In the genomic region with DNA sequence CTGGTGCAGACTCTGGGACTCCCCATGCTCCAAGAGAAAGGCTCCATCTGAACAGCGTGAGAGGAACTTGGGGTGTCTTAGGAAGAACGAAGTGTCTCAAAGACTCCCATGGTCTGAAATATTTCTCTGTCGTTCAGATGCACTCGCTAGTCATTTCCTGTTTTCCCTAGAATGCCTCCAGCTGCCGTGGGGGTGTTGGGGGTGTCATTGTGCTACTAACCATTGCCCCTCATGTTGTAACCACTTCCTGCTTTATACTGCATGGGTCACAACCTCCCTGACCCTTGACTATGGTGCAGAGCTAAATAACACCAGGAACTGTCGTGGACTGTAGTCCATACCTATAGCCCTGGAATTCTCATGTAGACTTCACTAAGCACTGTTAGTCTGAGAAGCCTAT, we compare ENCODE assay signal across 20 mouse cellular contexts.
A peak's percentile ranks its signal among the peaks of the same experiment; 100 is the strongest.
DNase-seq lines count a peak whose midpoint lies in the region; ATAC-seq and TF ChIP-seq lines count a peak whose summit lies in the region.
"Had no signal": no experiment of that assay in that cellular context is flagged by ENCODE, and none has a peak within 500 bp of the region (broad histone marks: within the 10 kb centered on the region; RNA-seq: fewer than 3 reads in every experiment).

No protein-coding gene starts in this region.

- ATAC-seq in kidney, embryonic 15.5 days (replicated peaks; ENCODE audit: low FRiP score), result no peak
- no peak for ATAC-seq in activated CD4-positive, CD25-positive, alpha-beta regulatory T cell, adult 4 months
- ATAC-seq: hindbrain, embryonic 16.5 days; intestine, postnatal 0 days; midbrain, embryonic 15.5 days had no signal

- WGBS in kidney, adult 2 months, result 56% methylated on average over 6 of the region's 6 CpGs
- WGBS in kidney, embryonic 15.5 days, result 41% methylated on average over 6 of the region's 6 CpGs
- WGBS in thymus, adult 2 months, result 17% methylated on average over 6 of the region's 6 CpGs

- no peak for TF ChIP-seq POLR2A in kidney, adult 2 months (IDR thresholded peaks at IDR 0.05; ENCODE audit: low read depth, low read length)
- TF ChIP-seq POLR2A in thymus, adult 2 months (IDR thresholded peaks at IDR 0.05; ENCODE audit: control insufficient read depth, extremely low read depth, insufficient read depth, low read length, poor library complexity), result no peak

- H3K9ac ChIP-seq in kidney, embryonic 15.5 days, result no peak overlapping the region
- H3K9ac ChIP-seq: embryonic facial prominence, embryonic 12.5 days; heart, embryonic 12.5 days; limb, embryonic 12.5 days; lung, embryonic 14.5 days; midbrain, embryonic 15.5 days had no signal

- H3K4me3 ChIP-seq in kidney, adult 2 months (ENCODE audit: insufficient read depth, low read depth, low read length), result no peak overlapping the region
- no peak overlapping the region for H3K4me3 ChIP-seq in kidney, embryonic 15.5 days (replicated peaks)
- no peak overlapping the region for H3K4me3 ChIP-seq in thymus, adult 2 months (ENCODE audit: control insufficient read depth, insufficient read depth, low read length)
- H3K4me3 ChIP-seq: embryonic facial prominence, embryonic 12.5 days; heart, embryonic 12.5 days; left cerebral cortex, adult 2 months; limb, embryonic 12.5 days; midbrain, embryonic 15.5 days had no signal

- no peaks in the 10 kb centered on the region for H3K36me3 ChIP-seq in kidney, adult 2 months (ENCODE audit: control insufficient read depth, insufficient read depth, low read length)
- H3K36me3 ChIP-seq in kidney, embryonic 15.5 days, result no peaks in the 10 kb centered on the region
- H3K36me3 ChIP-seq in thymus, adult 2 months (ENCODE audit: control insufficient read depth, insufficient read depth, low read length), result no peaks in the 10 kb centered on the region
- H3K36me3 ChIP-seq: embryonic facial prominence, embryonic 12.5 days; heart, embryonic 12.5 days; limb, embryonic 12.5 days; midbrain, embryonic 15.5 days had no signal

- no peak overlapping the region for H3K27ac ChIP-seq in kidney, adult 2 months (ENCODE audit: insufficient read depth, low read depth, low read length)
- no peak overlapping the region for H3K27ac ChIP-seq in kidney, embryonic 15.5 days
- H3K27ac ChIP-seq in thymus, adult 2 months (ENCODE audit: control insufficient read depth, insufficient read depth, low read length), result no peak overlapping the region
- H3K27ac ChIP-seq: embryonic facial prominence, embryonic 12.5 days; left cerebral cortex, adult 2 months; limb, embryonic 12.5 days; macrophage; midbrain, embryonic 15.5 days had no signal

- no peak for TF ChIP-seq CTCF in kidney, adult 2 months (conservative IDR thresholded peaks at IDR 0.05; ENCODE audit: insufficient read depth, insufficient read length, low read depth, low read length)
- TF ChIP-seq CTCF in thymus, adult 2 months (IDR thresholded peaks at IDR 0.05; ENCODE audit: borderline replicate concordance, control insufficient read depth, extremely low read depth, insufficient read depth, low read length, poor library complexity), result no peak

- H3K4me2 ChIP-seq in kidney, embryonic 15.5 days, result no peak overlapping the region
- H3K4me2 ChIP-seq: embryonic facial prominence, embryonic 12.5 days; heart, embryonic 12.5 days; limb, embryonic 12.5 days; lung, embryonic 14.5 days; midbrain, embryonic 15.5 days had no signal

- H3K27me3 ChIP-seq in kidney, adult 2 months (replicated peaks; ENCODE audit: control insufficient read depth, insufficient read depth, low read length), result no peaks in the 10 kb centered on the region
- no peaks in the 10 kb centered on the region for H3K27me3 ChIP-seq in kidney, embryonic 15.5 days
- H3K27me3 ChIP-seq in thymus, adult 2 months (ENCODE audit: control insufficient read depth, insufficient read depth, low read length), result no peaks in the 10 kb centered on the region
- H3K27me3 ChIP-seq: embryonic facial prominence, embryonic 12.5 days; limb, embryonic 12.5 days; midbrain, embryonic 15.5 days had no signal

- H3K4me1 ChIP-seq in kidney, adult 2 months (ENCODE audit: control insufficient read depth, insufficient read depth, low read length), result no peaks in the 10 kb centered on the region
- H3K4me1 ChIP-seq in kidney, embryonic 15.5 days, result peaks cover 22% of the 10 kb centered on the region
- peaks cover 14% of the 10 kb centered on the region for H3K4me1 ChIP-seq in thymus, adult 2 months (replicated peaks; ENCODE audit: control insufficient read depth, insufficient read depth, low read length)
- H3K4me1 ChIP-seq: embryonic facial prominence, embryonic 12.5 days had no signal

- DNase-seq in kidney, adult 2 months, result peak; percentile 47
- DNase-seq in 416B (ENCODE audit: low read depth), result peak; percentile 37
- DNase-seq in kidney, postnatal 25 days, result peak; percentile 38 to 61
- peak; percentile 37 for DNase-seq in thymus, adult 2 months
- DNase-seq in ovary, postnatal 36 days (ENCODE audit: low spot score), result no peak
- DNase-seq in cerebellum, adult 8-10 months, result no peak
- DNase-seq: adrenal gland, postnatal 10 days; cerebellum, adult 2 months; heart, postnatal 36 days; lung, embryonic 14.5 days had no signal

- no peaks in the 10 kb centered on the region for H3K9me3 ChIP-seq in kidney, embryonic 15.5 days (replicated peaks)
- H3K9me3 ChIP-seq: embryonic facial prominence, embryonic 12.5 days; heart, embryonic 12.5 days; limb, embryonic 12.5 days; midbrain, embryonic 15.5 days had no signal

Comparison
In these comparisons a context has a peak if more than half of its experiments do, and no peak if none do; other contexts are left out.
1. DNase-seq: peak in kidney, adult 2 months (single experiment), 416B (single experiment), kidney, postnatal 25 days (2 of 2) and thymus, adult 2 months (single experiment); none in ovary, postnatal 36 days (single experiment) and cerebellum, adult 8-10 months (single experiment).